Mouse (Mus musculus): ENCODE data around the gene Astl.

DNA sequence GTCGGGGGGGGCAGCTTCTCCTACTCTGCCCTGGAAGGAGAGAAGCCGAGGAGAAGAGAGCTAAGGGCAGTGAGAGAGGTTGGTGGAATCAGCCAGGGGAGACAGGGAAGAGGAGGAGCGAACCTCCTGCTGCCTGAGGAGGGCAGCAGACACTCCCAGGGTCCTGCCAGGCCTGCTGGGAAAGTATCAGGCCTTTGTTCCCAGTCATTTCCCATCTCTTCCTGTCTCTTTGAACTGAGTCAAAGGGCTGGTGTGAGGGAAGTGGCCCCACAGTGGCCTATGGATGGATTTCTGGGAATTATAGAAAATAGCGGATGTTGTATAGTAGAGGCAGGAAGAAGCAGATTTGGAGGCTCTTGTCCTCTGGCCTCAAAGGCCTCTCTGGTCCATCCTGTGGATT is 24.6 kb upstream of the Astl start:
- TF ChIP-seq CTCF (IDR thresholded peaks at IDR 0.05; ENCODE audit: insufficient read depth, low read length) = no peak
- no peak for TF ChIP-seq POLR2A (IDR thresholded peaks at IDR 0.05; ENCODE audit: borderline replicate concordance, extremely low read depth, low read depth, low read length)

Data from lung, adult 2 months (tissue).